8 mouse cellular contexts compared by ENCODE assay signal in the genomic region with DNA sequence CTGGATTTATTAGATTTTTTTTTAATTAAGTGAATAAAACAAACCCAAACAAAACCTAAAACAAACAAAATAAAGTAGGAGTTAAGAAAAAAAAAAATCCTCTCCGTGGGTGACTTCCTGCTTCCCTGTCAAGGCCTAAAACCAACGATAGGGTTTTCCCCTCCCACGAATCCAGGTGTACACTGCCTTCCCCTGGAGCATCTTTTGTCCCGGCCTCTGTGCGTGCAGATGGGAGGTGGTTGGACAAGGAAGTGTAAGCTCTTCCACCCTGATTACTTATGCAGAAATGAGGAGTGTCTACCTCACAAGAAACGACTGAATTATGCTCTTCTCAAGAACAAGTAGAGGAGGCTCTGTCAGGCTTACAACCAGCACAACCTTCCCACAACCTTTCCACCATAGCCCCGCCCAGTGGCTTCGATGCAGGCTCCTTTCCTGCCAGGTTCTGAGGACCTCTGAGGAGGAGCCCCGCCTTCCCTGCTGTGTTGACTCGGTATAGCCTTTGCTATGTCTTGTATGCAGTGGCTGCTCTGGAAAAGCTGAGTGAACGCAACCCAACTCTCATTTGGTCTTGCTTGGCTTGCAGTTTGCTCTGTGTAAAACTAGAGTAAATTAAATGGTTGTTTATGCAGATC. TPM values are rescaled to one million over a fixed set of nuclear protein-coding genes. Genes with fewer than 3 reads are reported as not detected.
A peak's percentile ranks its signal among the peaks of the same experiment; 100 is the strongest.
DNase-seq lines count a peak whose midpoint lies in the region; ATAC-seq and TF ChIP-seq lines count a peak whose summit lies in the region.

No protein-coding gene starts in this region.

- H3K27me3 ChIP-seq in kidney, embryonic 16.5 days (ENCODE audit: insufficient read depth, low read length): no peaks in the 10 kb centered on the region
- H3K27me3 ChIP-seq in hindbrain, embryonic 12.5 days: no peaks in the 10 kb centered on the region
- H3K27me3 ChIP-seq in lung, embryonic 15.5 days: no peaks in the 10 kb centered on the region; the same call in 1 of the 2 replicates
- H3K27me3 ChIP-seq in stomach, postnatal 0 days (ENCODE audit: control insufficient read depth, insufficient read depth, low read length): no peaks in the 10 kb centered on the region

- TF ChIP-seq EP300 in stomach, postnatal 0 days (optimal IDR thresholded peaks at IDR 0.05): no peak

- peak overlapping the region; percentile 56 for H3K4me2 ChIP-seq in kidney, embryonic 16.5 days (replicated peaks; ENCODE audit: low read depth, low read length)
- H3K4me2 ChIP-seq in hindbrain, embryonic 12.5 days (replicated peaks): peak overlapping the region; percentile 43
- H3K4me2 ChIP-seq in lung, embryonic 15.5 days: peak overlapping the region; percentile 54
- H3K4me2 ChIP-seq in stomach, postnatal 0 days (replicated peaks; ENCODE audit: low read depth): peak overlapping the region; percentile 58

- H3K36me3 ChIP-seq in kidney, embryonic 16.5 days (ENCODE audit: insufficient read depth, low read length): no peaks in the 10 kb centered on the region
- H3K36me3 ChIP-seq in hindbrain, embryonic 12.5 days: no peaks in the 10 kb centered on the region
- H3K36me3 ChIP-seq in lung, embryonic 15.5 days: no peaks in the 10 kb centered on the region
- no peaks in the 10 kb centered on the region for H3K36me3 ChIP-seq in stomach, postnatal 0 days (ENCODE audit: control insufficient read depth, insufficient read depth, low read length)

- no peak for ATAC-seq in kidney, embryonic 16.5 days (ENCODE audit: low FRiP score, low TSS enrichment)
- no peak for ATAC-seq in hindbrain, embryonic 12.5 days (ENCODE audit: low FRiP score)
- no peak for ATAC-seq in lung, embryonic 15.5 days (ENCODE audit: borderline replicate concordance, extremely low read depth, low FRiP score, low TSS enrichment)
- ATAC-seq in stomach, postnatal 0 days (ENCODE audit: low FRiP score, low TSS enrichment): peak; percentile 60; the same call in 1 of the 2 replicates

- no peak for TF ChIP-seq CTCF in bone marrow, adult 2 months (IDR thresholded peaks at IDR 0.05; ENCODE audit: control insufficient read depth, insufficient read depth, low read length)
- no peak for TF ChIP-seq CTCF in stomach, postnatal 0 days (IDR thresholded peaks at IDR 0.05; ENCODE audit: low read depth)

- WGBS in kidney, embryonic 16.5 days: 14% methylated on average over 11 of the region's 11 CpGs
- WGBS in bone marrow, adult 2 months: 12% methylated on average over 11 of the region's 11 CpGs
- 10% methylated on average over 11 of the region's 11 CpGs for WGBS in hindbrain, embryonic 12.5 days
- 18% methylated on average over 11 of the region's 11 CpGs for WGBS in lung, embryonic 15.5 days
- WGBS in stomach, postnatal 0 days: 16% methylated on average over 11 of the region's 11 CpGs

- peak overlapping the region; percentile 46 for H3K4me3 ChIP-seq in kidney, embryonic 16.5 days (ENCODE audit: low read length)
- H3K4me3 ChIP-seq in bone marrow, adult 2 months (replicated peaks; ENCODE audit: control insufficient read depth, low read depth, low read length): peak overlapping the region; percentile 38
- H3K4me3 ChIP-seq in hindbrain, embryonic 12.5 days: peak overlapping the region; percentile 17; the same call in 1 of the 2 replicates
- peak overlapping the region; percentile 33 for H3K4me3 ChIP-seq in lung, embryonic 15.5 days
- H3K4me3 ChIP-seq in stomach, postnatal 0 days (ENCODE audit: low read depth, low read length): peak overlapping the region; percentile 36

- H3K27ac ChIP-seq in kidney, embryonic 16.5 days (ENCODE audit: low read length): no peak overlapping the region
- no peak overlapping the region for H3K27ac ChIP-seq in bone marrow, adult 2 months (ENCODE audit: control insufficient read depth, insufficient read depth, low read depth, low read length, poor library complexity)
- H3K27ac ChIP-seq in hindbrain, embryonic 12.5 days: no peak overlapping the region
- no peak overlapping the region; the same call in 1 of the 2 replicates for H3K27ac ChIP-seq in lung, embryonic 15.5 days
- H3K27ac ChIP-seq in stomach, postnatal 0 days (replicated peaks): peak overlapping the region; percentile 63; the same call in 1 of the 2 replicates

- peaks cover 25% of the 10 kb centered on the region for H3K4me1 ChIP-seq in kidney, embryonic 16.5 days (ENCODE audit: insufficient read depth, low read length)
- no peaks in the 10 kb centered on the region; the same call in 1 of the 2 replicates for H3K4me1 ChIP-seq in bone marrow, adult 2 months (ENCODE audit: control insufficient read depth, insufficient read depth, low read length)
- H3K4me1 ChIP-seq in hindbrain, embryonic 12.5 days: peaks cover 12% of the 10 kb centered on the region
- H3K4me1 ChIP-seq in lung, embryonic 15.5 days: peaks cover 27% of the 10 kb centered on the region
- no peaks in the 10 kb centered on the region for H3K4me1 ChIP-seq in stomach, postnatal 0 days (replicated peaks; ENCODE audit: control insufficient read depth, insufficient read depth)

- 0 out of 2 replicates have a peak overlapping the region, but pooled peaks have one; percentile 37 for H3K9ac ChIP-seq in kidney, embryonic 16.5 days (replicated peaks; ENCODE audit: low read length)
- H3K9ac ChIP-seq in hindbrain, embryonic 12.5 days: no peak overlapping the region
- H3K9ac ChIP-seq in lung, embryonic 15.5 days: no peak overlapping the region
- H3K9ac ChIP-seq in stomach, postnatal 0 days (ENCODE audit: low read length): peak overlapping the region; percentile 51; the same call in 1 of the 2 replicates

- H3K9me3 ChIP-seq in kidney, embryonic 16.5 days (ENCODE audit: low read length): no peaks in the 10 kb centered on the region
- H3K9me3 ChIP-seq in hindbrain, embryonic 12.5 days (replicated peaks): no peaks in the 10 kb centered on the region
- H3K9me3 ChIP-seq in lung, embryonic 15.5 days: no peaks in the 10 kb centered on the region
- no peaks in the 10 kb centered on the region for H3K9me3 ChIP-seq in stomach, postnatal 0 days (ENCODE audit: control insufficient read depth, low read length)

- no peak for DNase-seq in kidney, adult 8-10 months
- DNase-seq in stomach, postnatal 0 days (ENCODE audit: low spot score): peak; percentile 39
- no peak for DNase-seq in cerebellum, postnatal 4 days (ENCODE audit: low spot score in 2 of 2)
- DNase-seq in yolk sac, embryonic 10.5 days (ENCODE audit: low spot score): no peak

- no peak for TF ChIP-seq POLR2A in bone marrow, adult 2 months (IDR thresholded peaks at IDR 0.05; ENCODE audit: borderline replicate concordance, control insufficient read depth, low read depth, low read length)

RNA-seq across cellular contexts. Expression of a gene that starts 5.2 kb away (rescaled TPM):
- 0.05 and 0.17 TPM in 2 replicates for polyA plus RNA-seq in kidney, embryonic 16.5 days (2015; fragmentation: Nextera tagmentation; extraction: Ambion mirVana)
- 1.6 TPM in 1 of 2 replicates, not detected in the other for polyA plus RNA-seq in bone marrow, adult 2 months (2011; ENCODE audit: insufficient read depth, insufficient read length, low replicate concordance, missing spikeins)
- not detected in 2 replicates for polyA plus RNA-seq in hindbrain, embryonic 12.5 days (2016; fragmentation: Nextera tagmentation; extraction: Ambion mirVana)
- 0.11 TPM in 1 of 2 replicates, not detected in the other for polyA plus RNA-seq in lung, embryonic 15.5 days (2015; fragmentation: Nextera tagmentation; extraction: Ambion mirVana)
- 1.6 and 2.1 TPM in 2 replicates for polyA plus RNA-seq in stomach, postnatal 0 days (2015; fragmentation: Nextera tagmentation; extraction: Ambion mirVana)

RNA-seq across cellular contexts. Expression of a gene that starts 35.2 kb away (rescaled TPM):
- 12.0 and 13.4 TPM in 2 replicates for polyA plus RNA-seq in kidney, embryonic 16.5 days (2015; fragmentation: Nextera tagmentation; extraction: Ambion mirVana)
- 19.3 and 28.5 TPM in 2 replicates for polyA plus RNA-seq in bone marrow, adult 2 months (2011; ENCODE audit: insufficient read depth, insufficient read length, low replicate concordance, missing spikeins)
- 15.7 and 17.0 TPM in 2 replicates for polyA plus RNA-seq in hindbrain, embryonic 12.5 days (2016; fragmentation: Nextera tagmentation; extraction: Ambion mirVana)
- 13.1 and 14.6 TPM in 2 replicates for polyA plus RNA-seq in lung, embryonic 15.5 days (2015; fragmentation: Nextera tagmentation; extraction: Ambion mirVana)
- 2.8 and 3.6 TPM in 2 replicates for polyA plus RNA-seq in stomach, postnatal 0 days (2015; fragmentation: Nextera tagmentation; extraction: Ambion mirVana)

Comparison
In these comparisons a context has a peak if more than half of its experiments do, and no peak if none do; other contexts are left out.
1. H3K9ac ChIP-seq: peak in kidney, embryonic 16.5 days (single experiment) and stomach, postnatal 0 days (single experiment); none in hindbrain, embryonic 12.5 days (single experiment) and lung, embryonic 15.5 days (single experiment).
2. Peak in every context shown above with its lines, with median percentiles within 50 percentile points of each other: H3K4me2 ChIP-seq and H3K4me3 ChIP-seq.